Mouse (Mus musculus): ENCODE results near the gene Polr3g.

Gene Polr3g

DNA sequence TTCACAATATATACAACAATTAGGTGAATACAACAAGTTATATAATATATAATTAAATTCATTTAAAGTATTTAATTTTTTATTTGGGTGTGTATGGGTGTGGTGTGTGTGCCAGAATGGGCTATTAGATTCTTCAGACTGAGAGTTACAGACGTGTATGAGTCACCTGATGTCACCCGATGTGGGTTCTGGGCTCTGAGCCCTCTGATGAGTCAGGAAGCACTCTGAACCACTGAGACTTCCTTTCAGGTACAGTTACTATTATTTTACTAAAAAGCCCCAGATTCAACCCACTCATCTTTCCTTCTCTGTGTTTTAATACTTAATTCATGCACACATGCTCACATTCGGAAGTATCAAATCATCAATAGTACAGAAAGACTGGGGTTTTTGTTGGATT, 25.9 kb downstream of the Polr3g start:
- 61% methylated on average over 3 of the region's 3 CpGs for WGBS

DNA sequence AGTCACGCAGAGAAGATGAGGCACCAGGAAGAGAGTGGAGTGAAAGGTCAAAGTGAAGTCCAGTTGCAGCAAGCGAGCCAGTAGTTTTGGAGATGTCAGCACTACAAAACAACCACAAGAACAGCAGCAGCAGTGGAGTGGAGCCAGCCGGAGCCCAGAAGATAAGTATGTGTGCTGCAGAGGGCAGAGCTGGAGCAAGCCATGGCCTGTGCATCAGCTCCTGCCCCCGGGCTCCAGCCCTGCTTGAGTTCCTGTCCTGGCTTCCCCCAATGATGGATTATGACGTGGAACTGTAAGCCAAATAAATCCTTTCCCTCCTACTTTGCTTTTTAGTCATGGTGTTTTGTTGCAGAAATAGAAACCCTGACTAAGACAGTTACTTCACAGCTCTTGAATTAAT, 26.6 kb downstream of the Polr3g start:
- WGBS, result 77% methylated on average over 5 of the region's 5 CpGs

DNA sequence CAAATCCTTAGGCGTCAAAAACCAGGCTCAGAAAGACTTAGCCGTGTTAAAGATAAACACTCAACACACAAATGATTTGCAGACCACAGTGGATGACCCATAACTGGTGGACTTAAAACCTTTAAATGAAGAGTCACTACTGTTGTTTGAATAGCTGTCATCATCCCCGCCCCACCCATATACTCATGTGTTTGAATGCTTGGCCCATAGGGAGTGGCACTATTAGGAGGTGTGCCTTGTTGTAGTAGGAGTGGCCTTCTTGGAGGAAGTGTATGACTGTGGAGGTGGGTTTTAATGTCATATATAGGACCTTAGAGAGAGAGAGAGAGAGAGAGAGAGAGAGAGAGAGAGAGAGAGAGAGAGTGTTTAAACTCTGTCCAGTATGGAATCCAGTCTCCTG, 27.7 kb downstream of the Polr3g start:
- WGBS, result 94% methylated on average over 3 of the region's 3 CpGs

DNA sequence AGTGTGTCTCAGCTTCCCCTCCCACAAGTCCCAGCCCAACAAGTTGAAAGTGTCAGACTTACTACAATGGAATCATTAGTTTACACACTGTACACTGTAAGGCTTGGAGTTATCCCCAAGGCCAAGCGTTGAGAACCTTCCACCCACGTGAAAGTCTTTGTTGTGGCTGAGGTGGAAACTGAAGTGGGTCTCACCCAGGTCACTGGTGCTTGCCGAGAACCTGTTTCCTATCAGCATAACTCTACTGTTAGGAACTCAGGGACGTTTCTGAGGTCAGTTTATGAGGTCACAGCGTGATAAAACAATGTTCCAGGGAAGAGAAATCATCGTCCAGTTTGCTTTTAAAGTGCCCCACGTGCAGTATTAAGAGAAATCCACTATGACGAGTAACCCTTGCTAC, 35.5 kb downstream of the Polr3g start:
- 90% methylated on average over 8 of the region's 8 CpGs for WGBS

DNA sequence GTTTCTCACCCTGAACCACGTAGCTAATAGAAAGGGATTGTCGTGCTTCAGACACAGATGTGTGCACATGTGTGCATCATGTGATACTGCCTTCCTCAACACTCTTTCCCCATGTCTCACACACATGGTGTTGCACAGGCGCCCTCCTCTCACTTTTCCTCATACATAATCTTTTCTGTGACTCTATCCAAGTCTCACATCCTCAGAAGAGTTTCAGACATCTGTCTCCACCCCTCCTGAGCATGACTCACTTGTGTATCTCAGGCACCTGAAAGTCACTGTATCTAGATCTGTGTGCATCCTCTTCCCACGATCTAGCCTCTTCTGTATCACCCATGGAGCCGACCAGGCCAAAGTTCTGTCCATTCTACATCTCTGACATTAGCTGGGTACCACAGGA, 43.1 kb downstream of the Polr3g start:
- 74% methylated on average over 5 of the region's 5 CpGs for WGBS

DNA sequence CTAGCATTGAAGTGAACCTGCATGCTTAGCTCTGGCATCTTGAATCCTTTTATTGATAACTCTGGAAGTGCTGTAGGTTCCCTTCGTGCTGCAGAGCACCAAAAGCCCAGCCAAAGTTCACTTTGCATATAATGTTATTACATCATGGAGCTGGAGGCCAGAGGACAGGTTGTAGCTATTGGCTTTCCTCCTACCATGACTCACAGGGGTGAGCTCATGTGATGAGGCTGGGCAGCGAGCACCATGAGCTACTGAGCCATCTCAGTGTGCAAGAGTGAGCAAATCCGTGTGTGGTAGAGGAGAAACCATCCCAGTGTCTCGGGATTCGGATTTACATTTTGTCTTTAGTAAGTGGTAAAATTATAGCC, 46.5 kb downstream of the Polr3g start:
- WGBS, result 68% methylated on average over 5 of the region's 5 CpGs

DNA sequence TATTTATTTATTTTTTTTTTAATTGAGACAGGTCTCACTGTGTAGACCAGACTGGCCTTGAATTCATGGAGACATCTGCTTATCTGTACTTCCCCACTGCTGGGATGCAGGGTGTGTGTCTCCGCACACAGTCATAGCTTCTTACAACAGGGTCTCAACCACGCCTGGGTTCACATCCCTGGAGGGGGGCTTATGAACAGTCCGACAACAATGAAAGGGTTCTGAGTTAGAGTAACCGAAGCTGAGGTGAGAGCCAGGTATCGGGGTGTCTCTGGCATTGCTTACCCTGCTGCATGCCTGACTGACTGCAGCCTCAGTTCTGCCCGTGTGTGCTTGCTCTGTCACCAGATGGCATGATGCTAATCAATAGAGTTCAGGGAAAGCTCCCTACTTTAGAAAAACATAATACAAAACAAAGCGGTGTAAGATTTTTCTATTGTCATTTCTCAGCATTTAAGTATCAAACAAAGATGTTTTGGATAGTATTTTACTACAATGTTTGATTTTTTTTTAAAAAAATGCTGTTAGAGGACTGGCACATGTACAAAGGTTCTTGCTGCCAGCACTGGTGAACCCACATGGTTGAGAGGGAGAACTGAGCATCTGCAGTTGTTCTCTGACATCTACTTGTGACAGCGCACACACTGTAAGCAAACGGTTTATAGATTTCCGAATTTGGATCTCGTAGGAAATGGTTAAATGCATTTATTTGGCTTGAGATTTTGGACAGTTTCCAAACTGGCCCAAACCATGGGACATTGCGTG, 47.1 kb downstream of the Polr3g start:
- WGBS, result 63% methylated on average over 12 of the region's 12 CpGs

DNA sequence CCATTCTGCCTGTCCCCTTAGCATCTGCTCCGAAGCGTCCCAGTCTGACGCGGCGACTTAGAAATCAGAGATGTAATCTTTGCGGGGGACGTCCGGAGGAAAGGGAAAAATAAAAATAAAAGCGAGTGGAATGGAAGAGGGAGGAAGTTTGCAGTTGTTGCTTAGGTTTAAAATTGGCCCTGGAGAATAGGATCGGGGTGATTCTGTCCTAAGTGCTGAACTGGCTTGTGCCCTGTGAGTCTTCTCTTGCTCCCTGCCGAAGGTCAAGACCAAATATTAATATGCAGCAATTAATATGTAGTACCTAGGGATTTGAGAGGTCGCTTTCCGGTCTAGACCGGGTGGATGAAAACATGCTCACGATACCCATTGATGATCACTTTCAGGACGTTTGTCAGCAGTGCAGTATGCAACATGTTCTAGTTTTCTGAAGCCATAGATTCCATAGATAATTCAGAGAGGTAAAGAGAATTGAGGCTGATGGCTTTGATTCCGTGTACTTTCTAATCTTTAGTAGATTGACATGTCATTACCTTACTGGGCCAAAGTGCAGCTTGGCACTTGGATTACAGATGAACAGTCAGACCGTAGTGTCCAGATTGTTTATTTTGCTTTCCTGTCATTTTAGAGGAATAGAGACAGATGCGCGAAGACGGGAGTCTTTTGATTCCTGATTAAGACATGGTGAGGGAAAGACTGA, 52.6 kb downstream of the Polr3g start:
- 2% methylated on average over 21 of the region's 21 CpGs for WGBS

DNA sequence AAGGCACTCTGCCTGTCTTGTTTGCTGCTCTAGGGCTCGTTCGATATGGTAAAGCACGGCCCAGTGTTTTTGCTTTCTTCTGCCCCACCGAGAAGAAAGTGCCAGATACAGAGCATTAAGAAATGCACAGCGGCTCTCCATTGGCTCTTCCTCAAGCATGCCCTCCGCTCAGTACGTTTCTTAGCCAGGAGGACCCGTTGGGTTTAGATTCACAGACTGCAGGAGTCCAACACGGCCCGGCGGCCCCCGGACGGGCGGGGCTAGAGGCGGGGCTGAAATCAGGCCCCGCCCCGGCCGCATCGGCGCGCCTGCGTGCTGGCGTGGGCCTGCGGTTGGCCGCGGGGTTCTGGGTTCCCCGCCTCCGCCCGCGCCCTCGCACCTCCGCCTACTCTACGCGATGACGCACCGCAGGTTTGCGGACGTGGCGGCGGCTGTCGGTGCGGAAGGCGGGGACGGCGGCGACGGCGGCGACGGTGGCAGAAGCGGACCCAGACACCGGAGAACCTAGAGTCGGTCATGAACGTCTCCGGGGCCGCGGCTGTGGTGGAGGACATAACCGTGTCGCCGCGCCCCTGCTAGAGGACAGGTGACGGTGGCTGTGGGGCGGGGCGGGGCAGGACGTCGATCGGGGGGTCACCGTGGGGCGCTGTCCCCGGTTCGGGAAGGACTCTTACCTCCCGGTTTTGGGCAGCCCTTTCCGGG, 53.3 kb downstream of the Polr3g start, which contains the start of gene Lysmd3:
TSS of gene Lysmd3 (plus strand) at position 313 of the 702 bp plus-strand sequence.
- under 1% methylated on average over 73 of the region's 73 CpGs for WGBS

DNA sequence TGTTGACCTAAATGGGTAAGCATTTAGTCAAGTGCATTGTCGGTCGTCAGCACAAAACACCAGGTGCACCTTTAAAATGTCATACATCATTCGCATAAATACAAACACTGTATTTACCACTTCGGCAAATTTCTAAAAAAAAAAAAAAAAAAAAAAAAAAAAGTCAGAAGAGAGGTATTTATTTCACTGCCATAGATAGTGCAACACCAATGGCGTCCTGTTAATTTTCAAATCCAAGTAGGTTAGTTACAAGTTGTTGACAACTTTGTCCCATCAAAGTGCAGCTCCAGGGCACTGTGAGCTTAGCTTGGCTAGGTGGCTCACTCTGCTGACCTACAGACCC, 53.8 kb downstream of the Polr3g start:
- WGBS, result 21% methylated on average over 5 of the region's 5 CpGs

DNA sequence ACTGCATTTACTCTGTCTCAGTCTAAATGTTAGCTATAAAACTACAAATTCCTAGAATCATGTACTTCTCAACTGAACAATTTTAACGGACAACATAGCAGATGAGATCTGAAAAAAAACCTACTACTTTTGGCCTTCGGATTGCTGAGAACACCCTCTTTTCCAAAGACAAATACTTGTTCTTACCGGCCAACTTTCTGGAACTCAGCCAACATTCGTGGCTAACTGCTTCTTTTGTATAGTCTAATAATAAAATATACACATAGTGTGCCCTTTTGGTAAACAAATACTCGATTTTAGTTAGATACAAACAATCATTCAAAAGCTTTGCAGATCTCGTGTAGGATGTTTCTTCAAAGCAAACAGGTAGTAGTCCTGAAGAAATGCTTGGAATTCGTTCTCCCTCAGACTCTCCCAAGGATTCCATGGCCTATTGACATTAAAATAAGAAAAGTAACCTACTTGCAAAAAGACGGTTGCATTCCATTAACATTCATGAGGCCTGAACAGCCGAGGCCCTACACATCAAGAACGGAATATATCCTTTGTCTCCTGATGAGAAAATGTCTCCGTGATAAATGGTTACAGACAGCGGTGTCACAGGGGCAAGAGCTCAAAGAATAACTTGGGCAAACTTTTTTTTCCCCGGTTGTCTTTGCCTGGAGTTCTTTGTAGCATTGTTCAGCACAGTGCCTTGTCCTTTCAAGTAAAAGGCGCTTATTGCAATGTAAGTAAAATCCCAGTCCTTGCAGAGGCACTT, 54.5 kb downstream of the Polr3g start:
- 37% methylated on average over 14 of the region's 14 CpGs for WGBS

DNA sequence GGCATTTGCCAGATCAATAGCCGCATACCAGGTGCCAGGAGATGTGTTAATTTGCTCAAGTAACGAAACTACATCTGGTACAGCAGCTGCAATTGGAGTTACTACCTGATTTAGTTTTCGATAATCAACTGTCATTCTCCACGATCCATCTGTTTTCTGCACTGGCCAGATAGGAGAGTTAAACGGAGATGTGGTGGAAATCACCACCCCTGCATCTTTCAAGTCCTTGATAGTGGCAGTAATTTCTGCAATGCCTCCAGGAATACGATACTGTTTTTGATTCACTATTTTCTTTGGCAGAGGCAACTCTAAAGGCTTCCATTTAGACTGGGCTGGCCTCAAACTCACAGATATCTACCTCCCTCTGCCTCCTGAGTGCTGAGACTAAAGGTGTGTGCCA, 60.4 kb downstream of the Polr3g start:
- WGBS, result 85% methylated on average over 5 of the region's 6 CpGs

DNA sequence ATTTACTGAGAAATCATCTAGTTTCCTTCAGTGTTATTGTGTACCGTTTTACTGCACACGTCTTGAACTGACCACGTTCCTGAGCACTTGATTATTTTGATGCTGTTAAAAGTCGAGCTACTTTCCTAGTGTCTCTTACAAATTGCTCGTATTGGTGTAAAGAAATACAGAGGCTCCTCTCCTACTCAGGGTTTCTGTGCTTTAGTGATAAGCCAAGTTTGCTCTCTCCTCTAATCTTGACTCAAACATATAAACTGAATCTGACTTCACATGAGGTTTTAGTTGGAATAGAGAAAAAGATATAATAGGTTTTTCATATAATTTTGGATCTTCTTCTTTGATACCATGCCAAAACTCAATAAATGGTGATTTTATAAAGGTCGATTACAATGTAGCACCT, 64.5 kb downstream of the Polr3g start:
- 90% methylated on average over 6 of the region's 6 CpGs for WGBS

DNA sequence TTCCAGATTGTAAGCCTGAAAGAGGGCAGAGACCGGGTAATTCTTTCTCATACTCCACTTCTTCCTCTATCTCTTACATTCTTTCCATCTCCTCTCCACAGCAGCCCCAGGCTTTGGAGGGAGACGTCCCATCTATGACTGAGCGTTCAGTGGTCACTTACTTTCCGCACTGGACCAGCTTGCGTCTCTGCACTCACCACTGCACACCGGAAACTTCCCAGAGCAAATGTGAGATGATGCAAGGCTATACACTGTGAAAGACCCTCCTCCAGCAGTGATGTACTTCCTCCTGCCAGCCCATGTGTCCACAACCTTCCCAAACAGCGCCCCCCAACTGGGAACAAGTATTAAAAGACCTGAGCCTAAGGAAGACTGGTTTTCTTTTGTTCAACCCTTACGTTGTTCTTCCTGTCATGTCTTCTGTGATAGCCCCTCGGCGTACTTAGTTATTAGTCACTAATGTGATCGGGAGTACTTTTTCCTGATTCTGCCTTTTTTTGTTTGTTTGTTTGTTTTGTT, 66.7 kb downstream of the Polr3g start:
- 90% methylated on average over 11 of the region's 11 CpGs for WGBS

DNA sequence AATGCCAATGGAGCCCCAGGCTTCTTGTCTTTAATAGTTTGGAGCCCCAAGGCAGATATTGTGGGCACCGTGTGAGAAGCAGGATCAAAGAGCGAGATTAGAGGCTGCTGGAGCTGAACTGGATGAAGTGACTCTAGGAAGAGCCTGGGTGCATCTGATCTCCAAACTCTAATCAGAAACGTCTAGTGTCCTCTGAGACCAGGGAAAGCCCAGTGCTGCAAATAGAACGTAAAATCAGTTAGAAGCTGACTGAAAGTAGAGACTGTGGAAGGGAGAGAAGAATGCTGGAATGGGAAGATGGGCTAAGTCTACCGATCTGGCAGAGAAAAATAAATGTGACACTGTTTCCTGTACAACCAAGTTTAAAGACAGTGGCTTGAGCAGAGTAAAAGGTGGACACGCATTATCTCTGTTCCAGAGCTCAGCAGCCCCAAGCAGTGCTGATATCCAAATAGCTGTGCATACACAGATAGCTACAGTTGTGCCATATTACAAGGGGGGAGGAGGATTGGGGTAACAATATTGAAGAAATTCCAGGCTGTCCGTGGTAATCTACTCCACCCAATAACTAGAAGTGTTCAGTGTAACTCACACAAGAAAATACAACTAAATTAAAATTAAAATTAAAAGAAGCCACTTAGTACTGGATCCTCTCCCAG, 68.2 kb downstream of the Polr3g start:
- WGBS, result 62% methylated on average over 7 of the region's 7 CpGs

DNA sequence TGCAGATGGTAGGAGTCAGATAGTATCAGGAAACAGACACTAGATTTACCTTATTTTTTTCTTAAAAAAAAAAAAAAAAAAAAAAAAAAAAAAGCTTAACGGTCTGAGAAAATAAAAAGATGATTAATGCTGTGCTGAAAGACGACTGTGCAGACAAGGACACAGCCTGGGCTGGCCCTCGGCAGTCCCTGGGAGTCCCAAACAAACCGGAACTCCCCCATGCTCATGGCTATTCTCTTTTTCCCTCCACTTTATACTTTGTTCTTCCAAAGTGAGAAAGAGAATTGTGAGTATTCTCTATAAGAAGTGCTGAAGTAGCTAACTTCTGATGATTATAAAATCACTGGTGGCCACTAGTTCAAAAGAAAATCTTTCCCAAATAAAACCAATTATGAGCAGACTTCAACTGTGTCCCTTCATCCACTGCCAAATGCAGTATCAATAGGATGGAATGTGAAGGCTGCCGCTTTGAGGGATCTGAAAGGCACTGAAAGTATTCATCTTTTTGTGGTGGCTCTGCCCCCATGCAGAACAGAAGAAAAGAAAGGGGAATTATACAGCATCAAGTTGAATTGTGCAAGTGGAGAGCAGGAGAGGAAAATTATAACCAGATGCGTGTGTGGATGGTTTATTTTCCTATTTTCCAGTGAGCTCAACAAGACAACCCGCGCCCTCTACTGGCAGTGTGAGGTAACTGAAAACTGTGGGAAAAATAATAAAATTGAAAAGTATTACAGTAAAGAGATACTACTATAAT, 69.3 kb downstream of the Polr3g start:
- WGBS, result 5% methylated on average over 8 of the region's 8 CpGs

DNA sequence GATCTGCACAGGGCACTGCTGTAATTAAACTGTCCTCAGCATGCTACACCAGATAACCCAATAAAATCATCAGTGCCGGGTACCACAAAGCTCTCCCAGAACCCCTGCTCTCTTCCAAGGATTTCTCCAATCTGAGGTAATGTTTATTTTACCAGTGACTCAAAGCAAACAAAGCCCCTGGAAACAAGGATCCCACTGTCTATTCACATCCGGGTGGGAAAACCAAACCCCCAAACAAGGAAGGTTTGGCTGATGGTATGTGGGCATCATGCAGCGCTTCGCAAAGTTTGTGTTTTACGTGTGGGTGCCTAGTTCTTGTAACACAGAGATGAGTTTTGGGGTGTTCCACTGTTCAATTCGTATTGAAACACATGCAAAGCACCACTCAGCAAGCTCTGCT, 69.9 kb downstream of the Polr3g start:
- 31% methylated on average over 6 of the region's 6 CpGs for WGBS

DNA sequence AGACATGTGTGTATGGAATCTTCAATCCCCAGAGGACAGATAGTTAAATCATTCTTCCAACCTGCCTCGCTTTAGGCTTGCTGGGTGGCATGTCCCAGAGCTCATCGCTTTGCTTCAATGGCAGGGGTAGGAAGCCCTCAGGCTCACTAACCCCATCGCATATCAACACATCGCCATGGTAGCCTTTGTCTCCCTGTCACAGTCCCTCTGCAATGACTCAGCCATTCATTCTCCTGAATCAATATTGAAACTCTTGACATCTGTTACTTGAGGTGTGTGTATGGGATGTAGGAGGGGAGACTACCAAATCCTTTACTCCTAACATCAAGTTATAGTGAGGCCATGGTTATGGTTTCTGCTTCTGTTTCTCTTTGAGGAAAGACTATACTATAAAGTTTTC, 71.2 kb downstream of the Polr3g start:
- 64% methylated on average over 4 of the region's 4 CpGs for WGBS

DNA sequence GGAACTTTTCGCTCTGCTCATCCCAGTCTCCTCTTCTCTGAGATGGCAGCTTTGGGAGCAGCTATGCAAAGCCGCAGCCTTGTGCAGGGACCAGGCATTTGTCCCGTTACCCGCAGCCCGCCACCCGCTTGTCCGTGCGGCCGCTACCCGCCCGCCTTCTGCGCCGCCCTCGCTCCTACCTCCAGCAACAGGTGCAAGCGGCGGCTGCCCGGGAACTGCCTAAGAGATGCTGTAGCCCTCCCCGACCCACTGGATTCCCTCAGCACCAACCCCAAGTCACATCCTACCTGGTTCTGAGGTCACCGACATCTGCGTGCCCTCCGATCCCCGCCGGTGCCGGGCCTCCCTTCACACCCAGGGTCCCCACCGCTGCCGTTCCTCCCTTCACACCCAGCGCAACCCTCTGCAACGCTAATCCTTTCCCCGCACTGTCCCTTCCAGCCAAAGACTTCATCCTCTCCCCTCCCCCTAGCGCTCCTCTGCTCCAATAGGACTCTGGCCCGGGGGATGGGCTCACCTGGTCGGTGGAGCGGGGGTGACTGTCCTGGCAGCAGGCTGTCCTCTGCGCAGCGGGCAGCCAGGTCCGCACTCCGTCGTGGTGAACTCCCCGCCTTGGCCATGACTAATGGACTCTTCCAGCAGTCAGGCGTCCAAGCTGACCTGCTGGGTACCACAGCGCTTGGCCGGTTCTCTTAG, 77.9 kb downstream of the Polr3g start, which contains the start of gene Adgrv1:
TSS of gene Adgrv1 (minus strand) at position 435 of the 696 bp plus-strand sequence.
- 3% methylated on average over 42 of the region's 42 CpGs for WGBS

DNA sequence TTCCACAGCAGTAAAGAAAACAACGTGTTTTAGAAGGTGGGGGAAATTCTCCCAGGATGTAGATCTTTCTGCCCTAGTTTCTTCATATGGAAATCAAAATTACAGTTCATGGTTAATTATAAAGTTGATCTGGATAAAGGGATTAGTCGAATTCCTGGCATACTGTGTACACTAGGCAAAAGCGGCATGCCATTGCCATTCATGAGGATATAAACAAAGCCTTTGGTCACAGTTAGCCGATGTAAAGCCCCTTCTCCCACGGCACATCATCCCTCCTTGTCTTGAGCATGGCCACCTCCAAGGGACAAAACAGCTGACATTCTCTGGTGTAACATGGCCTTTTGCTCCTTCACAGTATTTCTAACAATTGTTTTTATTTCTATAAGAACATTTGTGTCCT, 80.2 kb downstream of the Polr3g start:
- WGBS, result 69% methylated on average over 5 of the region's 5 CpGs
